Mouse (Mus musculus) heart, postnatal 0 days (tissue): Measurements from ENCODE around the gene Upf2. TPM values are rescaled to one million over a fixed set of nuclear protein-coding genes. Genes with fewer than 3 reads are reported as not detected.
"Not testable (repeated sequence)": the region's sequence is repeated elsewhere in the genome, so short reads cannot be mapped to it uniquely, and the experiment has no call there.

Experiments
- ATAC-seq: fragments of 200-750 bp; cut with Nextera tagmentation; 2 replicates; pipeline ENCODE4 v1.8.0; 2017; ENCODE audit warnings: low read depth, moderate number of reproducible peaks, moderate library complexity; ENCODE audit not compliant: insufficient read depth
- DNase-seq: peaks from one replicate; pipeline ENCODE4 v3.0.0-alpha.2; 2016; ENCODE audit warnings: low spot score
- H3K27ac ChIP-seq: fragments of 300-500 bp; sonication (generic); 2 replicates; pipeline ENCODE4 v1.5.1; 2014; ENCODE audit warnings: low read depth, mild to moderate bottlenecking
- H3K27me3 ChIP-seq: fragments of 300-500 bp; sonication (generic); 2 replicates; pipeline ENCODE4 v1.6.1; 2014; ENCODE audit warnings: low read length, mixed read lengths; ENCODE audit not compliant: control insufficient read depth, insufficient read depth
- H3K36me3 ChIP-seq: fragments of 300-500 bp; sonication (generic); replicated peaks from 2 replicates; pipeline ENCODE4 v1.6.1; 2014; ENCODE audit warnings: low read length, mixed read lengths; ENCODE audit not compliant: control insufficient read depth, insufficient read depth
- H3K4me1 ChIP-seq: fragments of 300-500 bp; sonication (generic); 2 replicates; pipeline ENCODE4 v1.6.1; 2014; ENCODE audit warnings: antibody characterized with exemption; ENCODE audit not compliant: control insufficient read depth, insufficient read depth
- H3K4me2 ChIP-seq: fragments of 300-500 bp; sonication (generic); 2 replicates; pipeline ENCODE4 v1.6.1; 2014; ENCODE audit warnings: low read depth, mild to moderate bottlenecking, low read length, moderate library complexity
- H3K4me3 ChIP-seq: fragments of 300-500 bp; sonication (generic); 2 replicates; pipeline ENCODE4 v1.5.1; 2014; ENCODE audit warnings: low read depth, low read length
- H3K9ac ChIP-seq: fragments of 300-500 bp; sonication (generic); replicated peaks from 2 replicates; pipeline ENCODE4 v1.6.1; 2014; ENCODE audit warnings: low read depth, low read length, mixed read lengths
- H3K9me3 ChIP-seq: fragments of 300-500 bp; sonication (generic); replicated peaks from 2 replicates; pipeline ENCODE4 v1.6.1; 2016; ENCODE audit warnings: low read length; ENCODE audit not compliant: control insufficient read depth
- CTCF ChIP-seq: IDR thresholded peaks from 2 replicates; pipeline ENCODE4 v1.5.1; 2016; ENCODE audit warnings: antibody characterized with exemption, control low read depth, low read depth
- EP300 ChIP-seq: IDR thresholded peaks from 2 replicates; pipeline ENCODE4 v1.6.1; 2016; ENCODE audit warnings: antibody characterized with exemption, low read depth
- WGBS: fragments of 180-500 bp; shearing (Covaris S2); extraction: QIAGEN DNeasy Blood & Tissue Kit; methylation state at CpG from one replicate; pipeline ENCODE4 v1.1.7; 2014; 5-methylcytosine and 5-hydroxymethylcytosine counted together
- polyA plus RNA-seq: library from polyadenylated mRNA; unstranded; fragments of >200 nt; fragmentation: Nextera tagmentation; extraction: Ambion mirVana; gene quantifications from 2 replicates; pipeline ENCODE4 v1.2.1, GENCODE M21; 2015
- total RNA-seq: library from RNA; depleted of rRNA; stranded (reverse); fragments of >200 nt; gene quantifications from 2 replicates; pipeline ENCODE4 v1.2.3, GENCODE M21; 2014; ENCODE audit warnings: low replicate concordance

The Upf2 gene
- total and polyA plus RNA-seq, 2 experiments from 2014 or later: 3.6 to 5.6 TPM

DNA sequence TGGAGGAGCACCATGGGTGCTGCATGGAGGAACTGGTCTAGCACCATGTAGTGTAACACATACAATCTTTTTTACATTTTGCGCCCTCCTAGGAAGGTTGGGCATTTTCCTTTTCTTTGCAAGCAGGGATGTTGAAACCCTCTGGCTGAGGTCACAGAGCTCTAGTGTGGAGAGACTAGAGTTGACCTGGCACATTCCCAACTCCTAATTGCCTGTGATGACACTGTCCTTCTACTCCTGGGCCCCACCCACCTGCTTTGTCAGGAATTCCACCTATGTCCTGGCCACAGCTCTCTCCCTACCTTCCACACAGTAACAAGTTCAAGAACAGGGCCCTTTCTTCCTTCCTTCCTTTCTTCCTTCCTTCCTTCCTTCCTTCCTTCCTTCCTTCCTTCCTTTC is 132.4 kb downstream of the Upf2 start:
- WGBS: 100% methylated on average over 1 of the region's 1 CpGs

GRCm38 (mm10) chr2:6085622-6086530 is 134.6 kb downstream of the Upf2 start:
- no peak overlapping the region for H3K4me2 ChIP-seq
- WGBS: 72% methylated on average over 19 of the region's 19 CpGs
- H3K27me3 ChIP-seq: no peaks in the 10 kb centered on the region
- ATAC-seq (0 out of 2 replicates have a peak, but pooled peaks have one; percentile 30), DNase-seq (no peak)
- H3K9ac ChIP-seq: no peak overlapping the region
- H3K9me3 ChIP-seq: no peaks in the 10 kb centered on the region
- H3K27ac ChIP-seq: no peak overlapping the region
- no peak overlapping the region for H3K4me3 ChIP-seq
- no peak for TF ChIP-seq EP300
- TF ChIP-seq CTCF: no peak
- H3K36me3 ChIP-seq: no peaks in the 10 kb centered on the region
- peaks cover 7% of the 10 kb centered on the region; the same call in 1 of the 2 replicates for H3K4me1 ChIP-seq

More for the DNA sequence above, 132.4 kb downstream of the Upf2 start:
- Histone ChIP-seq H3K9me3 (no peaks in the 10 kb centered on the region), H3K27ac (no peak overlapping the region), H3K4me1 (peaks cover 7% of the 10 kb centered on the region; the same call in 1 of the 2 replicates), H3K9ac (no peak overlapping the region), H3K4me3 (no peak overlapping the region), H3K4me2 (no peak overlapping the region), H3K36me3 (no peaks in the 10 kb centered on the region), H3K27me3 (no peaks in the 10 kb centered on the region)
- TF ChIP-seq CTCF (no peak), EP300 (no peak)
- no peak for DNase-seq
- ATAC-seq: no peak

- no peak for DNase-seq
- Histone ChIP-seq H3K9ac (no peak overlapping the region), H3K27ac (no peak overlapping the region), H3K27me3 (no peaks in the 10 kb centered on the region), H3K4me3 (no peak overlapping the region), H3K9me3 (no peaks in the 10 kb centered on the region), H3K4me1 (peaks cover 7% of the 10 kb centered on the region; the same call in 1 of the 2 replicates), H3K36me3 (no peaks in the 10 kb centered on the region), H3K4me2 (no peak overlapping the region)
- ATAC-seq: no peak
- TF ChIP-seq EP300: no peak
- TF ChIP-seq CTCF: no peak
- 86% methylated on average over 5 of the region's 5 CpGs for whole genome bisulfite sequencing
These were observed 135.9 kb downstream of the Upf2 start for GRCm38 (mm10) chr2:6087151-6087550.

GRCm38 (mm10) chr2:6089941-6090340 is 138.7 kb downstream of the Upf2 start:
- H3K36me3 ChIP-seq, H3K9me3 ChIP-seq, H3K4me2 ChIP-seq, H3K27me3 ChIP-seq, H3K4me1 ChIP-seq, H3K4me3 ChIP-seq, H3K9ac ChIP-seq, DNase-seq, H3K27ac ChIP-seq, ATAC-seq: not testable (repeated sequence)
- WGBS: 72% methylated on average over 16 of the region's 16 CpGs

DNA sequence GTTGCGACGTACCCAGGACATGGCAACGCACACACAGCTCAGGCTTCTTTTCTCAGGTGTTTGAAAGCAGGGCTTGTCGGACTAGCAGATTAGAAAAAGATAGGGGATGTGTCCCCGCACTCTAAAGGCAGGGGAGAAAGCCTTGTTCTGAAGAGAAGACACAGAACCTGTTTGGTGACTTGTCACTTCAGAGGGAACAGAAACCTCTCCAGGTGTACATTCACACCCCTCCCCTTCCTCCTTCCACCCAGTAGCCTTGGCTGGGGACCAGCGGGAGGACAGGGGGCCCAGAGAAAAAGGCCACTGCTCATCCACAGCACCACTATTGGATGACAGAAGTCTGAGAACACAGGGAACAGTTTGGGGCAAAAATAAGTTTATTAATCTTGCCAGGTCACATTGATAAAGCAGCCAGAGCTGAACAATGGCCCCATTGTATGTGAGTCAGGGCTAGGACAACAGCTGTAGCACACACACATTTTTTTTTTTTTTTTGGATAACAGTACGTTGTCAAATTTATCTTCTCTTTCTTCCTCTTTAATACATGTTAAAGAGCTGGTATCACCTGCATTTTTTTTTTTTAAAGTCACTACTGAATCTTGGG is 145.9 kb downstream of the Upf2 start:
- no peaks in the 10 kb centered on the region for H3K9me3 ChIP-seq
- H3K4me1 ChIP-seq: peaks cover 33% of the 10 kb centered on the region
- H3K27me3 ChIP-seq: no peaks in the 10 kb centered on the region
- peak overlapping the region; percentile 97 for H3K27ac ChIP-seq
- H3K9ac ChIP-seq: no peak overlapping the region
- TF ChIP-seq EP300: no peak
- no peak for TF ChIP-seq CTCF
- 60% methylated on average over 7 of the region's 7 CpGs for WGBS
- ATAC-seq (no peak), DNase-seq (no peak)
- H3K4me3 ChIP-seq: no peak overlapping the region
- H3K4me2 ChIP-seq: no peak overlapping the region
- H3K36me3 ChIP-seq: peaks cover 4% of the 10 kb centered on the region
